Mouse (Mus musculus) stomach, embryonic 14.5 days (tissue): ENCODE measurements around the gene Fam129c. TPM values are rescaled to one million over a fixed set of nuclear protein-coding genes. Genes with fewer than 3 reads are reported as not detected.

Experiments
- ATAC-seq: fragments of 200-750 bp; cut with Nextera tagmentation; 2 replicates; pipeline ENCODE4 v1.8.0; 2017; ENCODE audit warnings: low read depth, moderate TSS enrichment; ENCODE audit not compliant: insufficient number of reproducible peaks, insufficient read depth, low FRiP score
- H3K27ac ChIP-seq: fragments of 300-500 bp; sonication (generic); 2 replicates; pipeline ENCODE4 v1.5.1; 2014; ENCODE audit warnings: mild to moderate bottlenecking, low read length, moderate library complexity, mixed read lengths
- H3K27me3 ChIP-seq: fragments of 300-500 bp; sonication (generic); 2 replicates; pipeline ENCODE4 v1.6.1; 2014; ENCODE audit warnings: low read length, control low read depth, mixed read lengths; ENCODE audit not compliant: control insufficient read depth, insufficient read depth
- H3K36me3 ChIP-seq: fragments of 300-500 bp; sonication (generic); 2 replicates; pipeline ENCODE4 v1.6.1; 2014; ENCODE audit warnings: mild to moderate bottlenecking, control low read depth, low read length, moderate library complexity, mixed read lengths; ENCODE audit not compliant: control insufficient read depth, insufficient read depth
- H3K4me1 ChIP-seq: fragments of 300-500 bp; sonication (generic); 2 replicates; pipeline ENCODE4 v1.6.1; 2014; ENCODE audit warnings: low read length, control low read depth, mixed read lengths; ENCODE audit not compliant: control insufficient read depth, insufficient read depth
- H3K4me2 ChIP-seq: fragments of 300-500 bp; sonication (generic); replicated peaks from 2 replicates; pipeline ENCODE4 v1.6.1; 2014; ENCODE audit warnings: low read depth, low read length, control low read depth
- H3K4me3 ChIP-seq: fragments of 300-500 bp; sonication (generic); 2 replicates; pipeline ENCODE4 v1.5.1; 2014; ENCODE audit warnings: low read depth, low read length, control low read depth
- H3K9ac ChIP-seq: fragments of 300-500 bp; sonication (generic); replicated peaks from 2 replicates; pipeline ENCODE4 v1.6.1; 2014; ENCODE audit warnings: low read depth, mild to moderate bottlenecking, control low read depth, low read length, moderate library complexity, mixed read lengths
- H3K9me3 ChIP-seq: fragments of 300-500 bp; sonication (generic); 2 replicates; pipeline ENCODE4 v1.6.1; 2016; ENCODE audit warnings: low read depth, low read length, control low read depth; ENCODE audit not compliant: control insufficient read depth
- WGBS: fragments of 180-500 bp; shearing (Covaris S2); extraction: QIAGEN DNeasy Blood & Tissue Kit; methylation state at CpG from one replicate; pipeline ENCODE4 v1.1.7; 2014; 5-methylcytosine and 5-hydroxymethylcytosine counted together
- polyA plus RNA-seq: library from polyadenylated mRNA; unstranded; fragments of >200 nt; fragmentation: Nextera tagmentation; extraction: Ambion mirVana; gene quantifications from 2 replicates; pipeline ENCODE4 v1.2.1, GENCODE M21; 2014

Gene Fam129c
- polyA plus RNA-seq: 3.4 and 4.5 TPM in 2 replicates

GRCm38 (mm10) chr8:71597451-71597850 lies at the start of gene Fam129c:
Fam129c (plus strand) TSS chr8:71597648.
- Histone ChIP-seq H3K9ac (no peak within 1 kb of the TSS; the same call in 1 of the 2 replicates), H3K36me3 (peaks cover 6% of the 10 kb centered on the region), H3K4me1 (peaks cover 18% of the 10 kb centered on the region), H3K27me3 (0 out of 2 replicates have a peak, but pooled peaks cover under 1% of the 10 kb centered on the region), H3K4me3 (no peak within 1 kb of the TSS), H3K4me2 (no peak within 1 kb of the TSS), H3K27ac (no peak within 1 kb of the TSS), H3K9me3 (no peaks in the 10 kb centered on the region)
- no peak for ATAC-seq
- 89% methylated on average over 3 of the region's 3 CpGs for WGBS

- Histone ChIP-seq H3K27me3 (no peaks in the 10 kb centered on the region), H3K9me3 (no peaks in the 10 kb centered on the region), H3K36me3 (peaks cover 8% of the 10 kb centered on the region; the same call in 1 of the 2 replicates), H3K9ac (no peak overlapping the region), H3K27ac (no peak overlapping the region), H3K4me3 (no peak overlapping the region), H3K4me1 (0 out of 2 replicates have a peak, but pooled peaks cover 3% of the 10 kb centered on the region), H3K4me2 (no peak overlapping the region)
- ATAC-seq: no peak
- WGBS: 68% methylated on average over 7 of the region's 7 CpGs
Measured at GRCm38 (mm10) chr8:71550754-71551153, 46.7 kb upstream of the Fam129c start.

- Histone ChIP-seq H3K9ac (no peak overlapping the region), H3K9me3 (no peaks in the 10 kb centered on the region), H3K27me3 (peaks cover 9% of the 10 kb centered on the region), H3K4me2 (no peak overlapping the region), H3K4me1 (0 out of 2 replicates have a peak, but pooled peaks cover 3% of the 10 kb centered on the region), H3K4me3 (no peak overlapping the region), H3K27ac (peak overlapping the region; percentile 44; the same call in 1 of the 2 replicates), H3K36me3 (0 out of 2 replicates have a peak, but pooled peaks cover 4% of the 10 kb centered on the region)
- no peak for ATAC-seq
- WGBS: 37% methylated on average over 6 of the region's 6 CpGs
Measured at GRCm38 (mm10) chr8:71552770-71553169, 44.7 kb upstream of the Fam129c start.

GRCm38 (mm10) chr8:71554001-71554400 lies 43.4 kb upstream of the Fam129c start:
- Histone ChIP-seq H3K27ac (no peak overlapping the region), H3K36me3 (no peaks in the 10 kb centered on the region), H3K27me3 (peaks cover 16% of the 10 kb centered on the region), H3K4me3 (no peak overlapping the region), H3K4me2 (no peak overlapping the region), H3K9ac (no peak overlapping the region), H3K4me1 (0 out of 2 replicates have a peak, but pooled peaks cover 3% of the 10 kb centered on the region), H3K9me3 (no peaks in the 10 kb centered on the region)
- 62% methylated on average over 6 of the region's 6 CpGs for WGBS
- no peak for ATAC-seq

GRCm38 (mm10) chr8:71554644-71555043 lies 42.8 kb upstream of the Fam129c start:
- 80% methylated on average over 2 of the region's 2 CpGs for WGBS
- no peak overlapping the region for H3K4me2 ChIP-seq
- H3K4me1 ChIP-seq: 0 out of 2 replicates have a peak, but pooled peaks cover 3% of the 10 kb centered on the region

GRCm38 (mm10) chr8:71558071-71558957 lies 39.1 kb upstream of the Fam129c start, which contains the start of gene Tmem221:
Tmem221 (minus strand) TSS chr8:71558871.
- 3% methylated on average over 70 of the region's 70 CpGs for WGBS
- peaks cover 26% of the 10 kb centered on the region for H3K27me3 ChIP-seq

More at GRCm38 (mm10) chr8:71554644-71555043, 42.8 kb upstream of the Fam129c start:
- no peaks in the 10 kb centered on the region for H3K36me3 ChIP-seq
- H3K9me3 ChIP-seq: no peaks in the 10 kb centered on the region
- H3K27me3 ChIP-seq: peaks cover 19% of the 10 kb centered on the region
- H3K9ac ChIP-seq: no peak overlapping the region
- H3K4me3 ChIP-seq: no peak overlapping the region
- no peak overlapping the region for H3K27ac ChIP-seq
- ATAC-seq: no peak

GRCm38 (mm10) chr8:71558958-71559690 lies 38.3 kb upstream of the Fam129c start:
- 0 out of 2 replicates have a peak, but pooled peaks cover 5% of the 10 kb centered on the region for H3K4me1 ChIP-seq
- peak overlapping the region; percentile 36; the same call in 1 of the 2 replicates for H3K9ac ChIP-seq
- ATAC-seq: peak; percentile 76
- peak overlapping the region; percentile 47 for H3K4me3 ChIP-seq
- no peak overlapping the region for H3K27ac ChIP-seq
- H3K27me3 ChIP-seq: peaks cover 26% of the 10 kb centered on the region
- H3K36me3 ChIP-seq: no peaks in the 10 kb centered on the region
- WGBS: 2% methylated on average over 24 of the region's 24 CpGs
- H3K9me3 ChIP-seq: no peaks in the 10 kb centered on the region
- H3K4me2 ChIP-seq: peak overlapping the region; percentile 82

More at GRCm38 (mm10) chr8:71558071-71558957, 39.1 kb upstream of the Fam129c start, which contains the start of gene Tmem221:
- Histone ChIP-seq H3K27ac (no peak within 1 kb of the TSS), H3K9me3 (no peaks in the 10 kb centered on the region), H3K9ac (peak within 1 kb of the TSS; percentile 36; the same call in 1 of the 2 replicates), H3K36me3 (no peaks in the 10 kb centered on the region), H3K4me2 (peak within 1 kb of the TSS; percentile 82), H3K4me1 (0 out of 2 replicates have a peak, but pooled peaks cover 5% of the 10 kb centered on the region), H3K4me3 (peak within 1 kb of the TSS; percentile 47)
- peak; percentile 4; the same call in 1 of the 2 replicates for ATAC-seq

- H3K9me3 ChIP-seq: 0 out of 2 replicates have a peak, but pooled peaks cover 2% of the 10 kb centered on the region
- H3K9ac ChIP-seq: no peak overlapping the region
- H3K27ac ChIP-seq: no peak overlapping the region
- no peak overlapping the region for H3K4me3 ChIP-seq
- ATAC-seq: no peak
- H3K4me2 ChIP-seq: no peak overlapping the region
- H3K4me1 ChIP-seq: 0 out of 2 replicates have a peak, but pooled peaks cover 5% of the 10 kb centered on the region
- peaks cover 26% of the 10 kb centered on the region for H3K27me3 ChIP-seq
- no peaks in the 10 kb centered on the region for H3K36me3 ChIP-seq
- 66% methylated on average over 3 of the region's 3 CpGs for WGBS
Measured at GRCm38 (mm10) chr8:71560071-71560470, 37.4 kb upstream of the Fam129c start.
